17 mouse cellular contexts compared by ENCODE assay signal in genomic region chr17:29302149-29302548, GRCm38 (mm10). TPM values are rescaled to one million over a fixed set of nuclear protein-coding genes. Genes with fewer than 3 reads are reported as not detected.
DNase-seq lines count a peak whose midpoint lies in the region; ATAC-seq and TF ChIP-seq lines count a peak whose summit lies in the region.
"Had no signal": no experiment of that assay in that cellular context is flagged by ENCODE, and none has a peak within 500 bp of the region (broad histone marks: within the 10 kb centered on the region; RNA-seq: fewer than 3 reads in every experiment).

No protein-coding gene starts in this region.

- peaks cover 7% of the 10 kb centered on the region; the same call in 1 of the 2 replicates for H3K36me3 ChIP-seq in kidney, postnatal 0 days (ENCODE audit: insufficient read depth, low read length)
- H3K36me3 ChIP-seq in embryonic facial prominence, embryonic 10.5 days (replicated peaks): peaks cover 46% of the 10 kb centered on the region

- H3K27me3 ChIP-seq in kidney, postnatal 0 days (ENCODE audit: insufficient read depth, low read length): no peaks in the 10 kb centered on the region
- H3K27me3 ChIP-seq in embryonic facial prominence, embryonic 10.5 days (replicated peaks; ENCODE audit: low read depth, poor library complexity, severe bottlenecking): no peaks in the 10 kb centered on the region
- H3K27me3 ChIP-seq: embryonic facial prominence, embryonic 15.5 days; neural tube, embryonic 13.5 days had no signal

- no peak overlapping the region for H3K9ac ChIP-seq in kidney, postnatal 0 days (ENCODE audit: low read depth, low read length)
- H3K9ac ChIP-seq: embryonic facial prominence, embryonic 15.5 days; liver, embryonic 12.5 days; lung, embryonic 14.5 days; midbrain, embryonic 12.5 days; neural tube, embryonic 13.5 days had no signal

- ATAC-seq in kidney, postnatal 0 days (replicated peaks; ENCODE audit: low FRiP score, low read depth): no peak
- ATAC-seq: hindbrain, embryonic 16.5 days; intestine, postnatal 0 days; liver, embryonic 12.5 days had no signal

- H3K4me2 ChIP-seq in kidney, postnatal 0 days (ENCODE audit: low read length): no peak overlapping the region
- H3K4me2 ChIP-seq: embryonic facial prominence, embryonic 15.5 days; liver, embryonic 12.5 days; lung, embryonic 14.5 days; midbrain, embryonic 12.5 days; neural tube, embryonic 13.5 days had no signal

- peak overlapping the region; percentile 19; the same call in 1 of the 2 replicates for H3K27ac ChIP-seq in kidney, postnatal 0 days
- H3K27ac ChIP-seq in embryonic facial prominence, embryonic 10.5 days (replicated peaks): peak overlapping the region; percentile 83; the same call in 1 of the 2 replicates
- H3K27ac ChIP-seq: embryonic facial prominence, embryonic 15.5 days; liver, embryonic 12.5 days; midbrain, embryonic 12.5 days; neural tube, embryonic 13.5 days had no signal

- no peak overlapping the region for H3K4me3 ChIP-seq in kidney, postnatal 0 days (replicated peaks; ENCODE audit: low read depth, low read length)
- H3K4me3 ChIP-seq in embryonic facial prominence, embryonic 10.5 days: no peak overlapping the region
- H3K4me3 ChIP-seq: embryonic facial prominence, embryonic 15.5 days; liver, embryonic 12.5 days; midbrain, embryonic 12.5 days; neural tube, embryonic 13.5 days had no signal

- 0 out of 2 replicates have a peak, but pooled peaks have one; percentile 5 for TF ChIP-seq CTCF in kidney, postnatal 0 days (IDR thresholded peaks at IDR 0.05; ENCODE audit: low read depth)

- 32% methylated on average over 5 of the region's 5 CpGs for WGBS in kidney, postnatal 0 days
- 81% methylated on average over 5 of the region's 5 CpGs for WGBS in embryonic facial prominence, embryonic 10.5 days

- intact Hi-C loops in heart, postnatal 10 days (cut with DNase I): no loop called here

- H3K4me1 ChIP-seq in kidney, postnatal 0 days (replicated peaks; ENCODE audit: insufficient read depth, low read length): peaks cover 35% of the 10 kb centered on the region
- peaks cover 53% of the 10 kb centered on the region for H3K4me1 ChIP-seq in embryonic facial prominence, embryonic 10.5 days

- no peaks in the 10 kb centered on the region for H3K9me3 ChIP-seq in kidney, postnatal 0 days (replicated peaks; ENCODE audit: low read length)
- no peaks in the 10 kb centered on the region for H3K9me3 ChIP-seq in embryonic facial prominence, embryonic 10.5 days
- H3K9me3 ChIP-seq: embryonic facial prominence, embryonic 15.5 days; G1E; liver, embryonic 12.5 days; midbrain, embryonic 12.5 days; neural tube, embryonic 13.5 days had no signal

- peak; percentile 98 for DNase-seq in heart, adult 11 months
- DNase-seq in heart, postnatal 4 days: no peak
- DNase-seq in kidney, postnatal 0 days (ENCODE audit: low spot score): peak; percentile 79
- DNase-seq in kidney, adult 9 months: no peak
- DNase-seq in embryonic facial prominence, embryonic 10.5 days (ENCODE audit: low spot score): no peak
- peak; percentile 53 to 58 for DNase-seq in heart, postnatal 10 days
- no peak for DNase-seq in lung, postnatal 25 days (ENCODE audit: low spot score)
- DNase-seq: cerebellum, adult 9-11 months; lung, embryonic 14.5 days; right cerebral cortex, postnatal 4 days had no signal

RNA-seq across cellular contexts. Expression of gene Pi16, which starts 15.3 kb away (rescaled TPM):
- total RNA-seq in heart, postnatal 4 days (2021): 10 to 100 TPM in 1 of 2 experiments, 1 to 10 TPM in 1; 8.8 to 10.2 TPM
- 3.1 and 4.1 TPM in 2 replicates for polyA plus RNA-seq in kidney, postnatal 0 days (2015; fragmentation: Nextera tagmentation; extraction: Ambion mirVana)
- polyA plus RNA-seq in embryonic facial prominence, embryonic 10.5 days (2016; fragmentation: Nextera tagmentation; extraction: Ambion mirVana): 0.65 and 0.91 TPM in 2 replicates
- total RNA-seq in heart, postnatal 10 days (2021): 10 to 100 TPM; 26.9 to 33.9 TPM

RNA-seq across cellular contexts. Expression of gene BC004004, which starts 33.6 kb away (rescaled TPM):
- total RNA-seq in heart, postnatal 4 days (2021): 100 to 1,000 TPM; 158 to 161 TPM
- polyA plus RNA-seq in kidney, postnatal 0 days (2015; fragmentation: Nextera tagmentation; extraction: Ambion mirVana): 131 TPM in 2 replicates
- 47.8 and 49.5 TPM in 2 replicates for polyA plus RNA-seq in embryonic facial prominence, embryonic 10.5 days (2016; fragmentation: Nextera tagmentation; extraction: Ambion mirVana)
- total RNA-seq in heart, postnatal 10 days (2021): 100 to 1,000 TPM; 193 to 194 TPM

RNA-seq across cellular contexts. Expression of gene Ppil1, which starts 38.2 kb away (rescaled TPM):
- 10 to 100 TPM; 39.5 to 39.6 TPM for total RNA-seq in heart, postnatal 4 days (2021)
- polyA plus RNA-seq in kidney, postnatal 0 days (2015; fragmentation: Nextera tagmentation; extraction: Ambion mirVana): 108 and 126 TPM in 2 replicates
- 219 and 227 TPM in 2 replicates for polyA plus RNA-seq in embryonic facial prominence, embryonic 10.5 days (2016; fragmentation: Nextera tagmentation; extraction: Ambion mirVana)
- 10 to 100 TPM; 31.2 to 34.1 TPM for total RNA-seq in heart, postnatal 10 days (2021)

RNA-seq across cellular contexts. Expression of gene Mtch1, which starts 45.6 kb away (rescaled TPM):
- total RNA-seq in heart, postnatal 4 days (2021): 100 to 1,000 TPM; 358 to 374 TPM
- polyA plus RNA-seq in kidney, postnatal 0 days (2015; fragmentation: Nextera tagmentation; extraction: Ambion mirVana): 307 and 309 TPM in 2 replicates
- 278 and 280 TPM in 2 replicates for polyA plus RNA-seq in embryonic facial prominence, embryonic 10.5 days (2016; fragmentation: Nextera tagmentation; extraction: Ambion mirVana)
- 100 to 1,000 TPM; 345 to 350 TPM for total RNA-seq in heart, postnatal 10 days (2021)

RNA-seq across cellular contexts. Expression of gene Fgd2, which starts 58.6 kb away (rescaled TPM):
- total RNA-seq in heart, postnatal 4 days (2021): 1 to 10 TPM; 2.1 to 2.8 TPM
- 12.3 and 12.5 TPM in 2 replicates for polyA plus RNA-seq in kidney, postnatal 0 days (2015; fragmentation: Nextera tagmentation; extraction: Ambion mirVana)
- polyA plus RNA-seq in embryonic facial prominence, embryonic 10.5 days (2016; fragmentation: Nextera tagmentation; extraction: Ambion mirVana): 10.2 and 12.3 TPM in 2 replicates
- 1 to 10 TPM; 2.5 to 2.6 TPM for total RNA-seq in heart, postnatal 10 days (2021)

Comparison
In these comparisons a context has a peak if more than half of its experiments do, and no peak if none do; other contexts are left out.
1. DNase-seq: peak in heart, adult 11 months (single experiment), kidney, postnatal 0 days (single experiment) and heart, postnatal 10 days (2 of 2); none in heart, postnatal 4 days (single experiment), kidney, adult 9 months (single experiment), embryonic facial prominence, embryonic 10.5 days (single experiment) and lung, postnatal 25 days (single experiment).